Mouse (Mus musculus): Measurements from ENCODE around the gene Cd8a. TPM values are rescaled to one million over a fixed set of nuclear protein-coding genes. Genes with fewer than 3 reads are reported as not detected.

Cd8a gene
- polyA plus RNA-seq, 1 experiment = not detected

GRCm38 (mm10) chr6:71338941-71339340, 34.3 kb upstream of the Cd8a start:
- Histone ChIP-seq H3K4me1 (ENCODE audit: control insufficient read depth) (no peaks in the 10 kb centered on the region), H3K9me3 (ENCODE audit: control insufficient read depth, low read length) (no peaks in the 10 kb centered on the region), H3K4me3 (replicated peaks) (no peak overlapping the region), H3K36me3 (ENCODE audit: control insufficient read depth) (no peaks in the 10 kb centered on the region), H3K27me3 (ENCODE audit: control insufficient read depth) (no peaks in the 10 kb centered on the region)
- TF ChIP-seq GATA1 (IDR thresholded peaks at IDR 0.05; ENCODE audit: low read length) (no peak), TAL1 (IDR thresholded peaks at IDR 0.05; ENCODE audit: low read length) (no peak)

- Histone ChIP-seq H3K36me3 (ENCODE audit: control insufficient read depth) (no peaks in the 10 kb centered on the region), H3K9me3 (ENCODE audit: control insufficient read depth, low read length) (no peaks in the 10 kb centered on the region), H3K4me3 (replicated peaks) (no peak overlapping the region), H3K27me3 (ENCODE audit: control insufficient read depth) (no peaks in the 10 kb centered on the region), H3K4me1 (ENCODE audit: control insufficient read depth) (no peaks in the 10 kb centered on the region)
- TF ChIP-seq GATA1 (IDR thresholded peaks at IDR 0.05; ENCODE audit: low read length) = no peak
- no peak for TF ChIP-seq TAL1 (IDR thresholded peaks at IDR 0.05; ENCODE audit: low read length)
These were observed 33.9 kb upstream of the Cd8a start for GRCm38 (mm10) chr6:71339351-71339750.

- Histone ChIP-seq H3K27me3 (ENCODE audit: control insufficient read depth) (no peaks in the 10 kb centered on the region), H3K4me3 (replicated peaks) (no peak overlapping the region), H3K9me3 (ENCODE audit: control insufficient read depth, low read length) (no peaks in the 10 kb centered on the region), H3K4me1 (ENCODE audit: control insufficient read depth) (no peaks in the 10 kb centered on the region), H3K36me3 (ENCODE audit: control insufficient read depth) (no peaks in the 10 kb centered on the region)
- no peak for TF ChIP-seq GATA1 (IDR thresholded peaks at IDR 0.05; ENCODE audit: low read length)
- TF ChIP-seq TAL1 (IDR thresholded peaks at IDR 0.05; ENCODE audit: low read length) = no peak
These were observed 32.0 kb upstream of the Cd8a start for GRCm38 (mm10) chr6:71341179-71341578.

- H3K36me3 ChIP-seq (ENCODE audit: control insufficient read depth) = no peaks in the 10 kb centered on the region
- H3K4me3 ChIP-seq (replicated peaks) = no peak overlapping the region
- no peaks in the 10 kb centered on the region for H3K4me1 ChIP-seq (ENCODE audit: control insufficient read depth)
- H3K9me3 ChIP-seq (ENCODE audit: control insufficient read depth, low read length) = peaks cover 6% of the 10 kb centered on the region
- no peak for TF ChIP-seq GATA1 (IDR thresholded peaks at IDR 0.05; ENCODE audit: low read length)
- TF ChIP-seq TAL1 (IDR thresholded peaks at IDR 0.05; ENCODE audit: low read length) = no peak
- no peaks in the 10 kb centered on the region for H3K27me3 ChIP-seq (ENCODE audit: control insufficient read depth)
These were observed 25.2 kb upstream of the Cd8a start for GRCm38 (mm10) chr6:71348006-71348405.

- TF ChIP-seq TAL1 (IDR thresholded peaks at IDR 0.05; ENCODE audit: low read length) (no peak), GATA1 (IDR thresholded peaks at IDR 0.05; ENCODE audit: low read length) (no peak)
- H3K4me3 ChIP-seq (replicated peaks) = no peak overlapping the region
- H3K9me3 ChIP-seq (ENCODE audit: control insufficient read depth, low read length) = peaks cover 6% of the 10 kb centered on the region
- H3K36me3 ChIP-seq (ENCODE audit: control insufficient read depth) = no peaks in the 10 kb centered on the region
- H3K4me1 ChIP-seq (ENCODE audit: control insufficient read depth) = no peaks in the 10 kb centered on the region
- H3K27me3 ChIP-seq (ENCODE audit: control insufficient read depth) = no peaks in the 10 kb centered on the region
These were observed 22.0 kb upstream of the Cd8a start for GRCm38 (mm10) chr6:71351201-71351600.

GRCm38 (mm10) chr6:71352201-71352600, 21.0 kb upstream of the Cd8a start:
- TF ChIP-seq TAL1 (IDR thresholded peaks at IDR 0.05; ENCODE audit: low read length) = no peak
- no peak for TF ChIP-seq GATA1 (IDR thresholded peaks at IDR 0.05; ENCODE audit: low read length)
- no peak overlapping the region for H3K4me3 ChIP-seq (replicated peaks)
- no peaks in the 10 kb centered on the region for H3K27me3 ChIP-seq (ENCODE audit: control insufficient read depth)
- peaks cover 6% of the 10 kb centered on the region for H3K9me3 ChIP-seq (ENCODE audit: control insufficient read depth, low read length)
- H3K4me1 ChIP-seq (ENCODE audit: control insufficient read depth) = no peaks in the 10 kb centered on the region
- no peaks in the 10 kb centered on the region for H3K36me3 ChIP-seq (ENCODE audit: control insufficient read depth)

GRCm38 (mm10) chr6:71352866-71353427, 20.3 kb upstream of the Cd8a start:
- H3K4me1 ChIP-seq (ENCODE audit: control insufficient read depth) = no peaks in the 10 kb centered on the region

GRCm38 (mm10) chr6:71353722-71354121, 19.5 kb upstream of the Cd8a start:
- no peaks in the 10 kb centered on the region for H3K4me1 ChIP-seq (ENCODE audit: control insufficient read depth)
- no peak overlapping the region for H3K4me3 ChIP-seq (replicated peaks)
- H3K27me3 ChIP-seq (ENCODE audit: control insufficient read depth) = no peaks in the 10 kb centered on the region
- no peak for TF ChIP-seq TAL1 (IDR thresholded peaks at IDR 0.05; ENCODE audit: low read length)
- TF ChIP-seq GATA1 (IDR thresholded peaks at IDR 0.05; ENCODE audit: low read length) = no peak
- H3K36me3 ChIP-seq (ENCODE audit: control insufficient read depth) = no peaks in the 10 kb centered on the region
- no peaks in the 10 kb centered on the region for H3K9me3 ChIP-seq (ENCODE audit: control insufficient read depth, low read length)

More at GRCm38 (mm10) chr6:71352866-71353427, 20.3 kb upstream of the Cd8a start:
- no peaks in the 10 kb centered on the region for H3K36me3 ChIP-seq (ENCODE audit: control insufficient read depth)
- H3K4me3 ChIP-seq (replicated peaks) = no peak overlapping the region
- TF ChIP-seq GATA1 (IDR thresholded peaks at IDR 0.05; ENCODE audit: low read length) (no peak), TAL1 (IDR thresholded peaks at IDR 0.05; ENCODE audit: low read length) (no peak)
- H3K27me3 ChIP-seq (ENCODE audit: control insufficient read depth) = no peaks in the 10 kb centered on the region
- peaks cover 2% of the 10 kb centered on the region for H3K9me3 ChIP-seq (ENCODE audit: control insufficient read depth, low read length)

- no peaks in the 10 kb centered on the region for H3K27me3 ChIP-seq (ENCODE audit: control insufficient read depth)
- no peaks in the 10 kb centered on the region for H3K4me1 ChIP-seq (ENCODE audit: control insufficient read depth)
- TF ChIP-seq GATA1 (IDR thresholded peaks at IDR 0.05; ENCODE audit: low read length) (no peak), TAL1 (IDR thresholded peaks at IDR 0.05; ENCODE audit: low read length) (no peak)
- H3K36me3 ChIP-seq (ENCODE audit: control insufficient read depth) = no peaks in the 10 kb centered on the region
- H3K4me3 ChIP-seq (replicated peaks) = no peak overlapping the region
- H3K9me3 ChIP-seq (ENCODE audit: control insufficient read depth, low read length) = no peaks in the 10 kb centered on the region
These were observed 15.7 kb upstream of the Cd8a start for GRCm38 (mm10) chr6:71357493-71357892.

- Histone ChIP-seq H3K36me3 (ENCODE audit: control insufficient read depth) (no peaks in the 10 kb centered on the region), H3K27me3 (ENCODE audit: control insufficient read depth) (no peaks in the 10 kb centered on the region), H3K4me3 (replicated peaks) (no peak overlapping the region), H3K9me3 (ENCODE audit: control insufficient read depth, low read length) (no peaks in the 10 kb centered on the region), H3K4me1 (ENCODE audit: control insufficient read depth) (no peaks in the 10 kb centered on the region)
- TF ChIP-seq GATA1 (IDR thresholded peaks at IDR 0.05; ENCODE audit: low read length) (no peak), TAL1 (IDR thresholded peaks at IDR 0.05; ENCODE audit: low read length) (no peak)
These were observed 13.0 kb upstream of the Cd8a start for GRCm38 (mm10) chr6:71360221-71360620.

Data from erythroblast, embryonic 14.5 days (primary cell).